Mouse (Mus musculus) ZHBTc4 (cell line): ENCODE measurements around the gene Tbc1d4.

Experiments
- DNase-seq: peaks from one replicate; pipeline ENCODE4 v3.0.0-alpha.2; 2011; ENCODE audit warnings: low read depth, low spot score

Gene Tbc1d4

DNA sequence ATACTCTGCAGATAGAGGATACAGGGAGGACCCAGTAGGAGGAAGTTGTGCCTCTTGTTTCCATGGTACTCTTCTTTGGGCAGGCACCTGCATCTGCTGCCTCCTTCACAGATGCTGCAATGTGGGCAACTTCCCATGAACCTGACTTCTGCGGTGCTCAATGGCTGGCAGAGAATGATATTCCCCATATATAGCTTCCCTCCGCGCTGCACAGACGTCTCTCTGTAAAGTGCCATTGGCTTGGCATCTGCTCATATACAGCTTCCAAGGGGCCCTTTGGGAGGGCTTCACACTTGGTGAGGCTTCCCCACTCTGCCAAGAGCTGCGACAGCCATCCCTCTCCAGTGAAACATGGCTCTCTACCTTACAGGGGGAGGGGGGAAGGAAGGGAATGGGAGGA lies 178.5 kb downstream of the Tbc1d4 start:
- no peak for DNase-seq

DNA sequence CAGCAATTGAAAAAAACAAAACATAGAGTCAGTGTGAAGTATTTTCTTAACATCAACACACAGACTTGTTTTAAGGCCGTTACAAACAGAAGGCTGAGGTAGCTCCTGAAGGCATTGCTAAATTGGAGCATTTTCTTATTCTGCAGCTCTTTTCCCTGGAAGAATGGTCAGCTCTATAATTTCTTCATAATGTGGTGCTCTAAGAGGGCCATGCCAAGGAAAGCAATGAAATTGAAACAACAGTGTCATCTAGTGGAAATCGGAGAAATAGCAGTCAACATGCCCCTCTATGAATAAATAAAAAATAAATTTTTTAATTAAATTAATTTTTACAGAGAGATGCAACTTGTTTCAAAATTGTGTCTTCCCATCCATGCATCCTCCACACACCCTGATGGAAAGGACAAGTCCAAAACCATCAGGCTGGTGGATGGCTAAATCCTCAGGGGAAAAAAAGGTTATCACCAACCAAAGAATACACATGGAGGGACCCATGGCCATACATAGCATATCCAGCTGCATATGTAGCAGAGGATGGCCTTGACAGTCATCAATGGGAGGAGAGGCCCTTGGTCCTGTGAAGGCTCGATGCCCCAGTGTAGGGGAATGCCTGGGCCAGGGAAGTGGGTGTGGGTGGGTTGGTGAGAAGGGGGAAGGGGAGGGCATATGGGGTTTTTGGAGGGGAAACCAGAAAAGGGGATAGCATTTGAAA lies 180.0 kb downstream of the Tbc1d4 start:
- DNase-seq = no peak

DNA sequence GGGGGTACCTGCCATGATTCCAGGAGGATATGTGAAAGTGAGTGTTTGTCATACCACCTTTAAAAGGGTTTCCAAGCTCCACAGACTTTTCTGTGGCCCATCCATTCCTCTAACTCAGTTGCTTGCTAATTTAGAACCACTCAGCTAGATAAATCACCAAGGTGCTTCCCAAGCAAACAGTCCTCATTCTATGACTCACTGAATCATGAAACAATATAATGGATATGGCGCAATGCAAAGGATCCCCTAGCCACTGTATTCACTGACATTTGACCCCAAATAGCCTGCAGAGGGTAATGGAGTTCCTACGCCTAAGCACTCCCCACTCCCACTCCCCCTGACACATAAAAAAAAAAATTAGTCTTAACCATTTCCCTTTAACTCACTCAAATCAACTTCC lies 191.3 kb downstream of the Tbc1d4 start:
- DNase-seq = no peak
